10 mouse cellular contexts compared by ENCODE assay signal in genomic region chr11:115234320-115235044, GRCm38 (mm10). TPM values are rescaled to one million over a fixed set of nuclear protein-coding genes. Genes with fewer than 3 reads are reported as not detected.
DNase-seq lines count a peak whose midpoint lies in the region; ATAC-seq and TF ChIP-seq lines count a peak whose summit lies in the region.
"Had no signal": no experiment of that assay in that cellular context is flagged by ENCODE, and none has a peak within 500 bp of the region (broad histone marks: within the 10 kb centered on the region; RNA-seq: fewer than 3 reads in every experiment).

No protein-coding gene starts in this region.

- no peak overlapping the region for H3K4me3 ChIP-seq in kidney, embryonic 16.5 days (ENCODE audit: low read length)
- no peak overlapping the region for H3K4me3 ChIP-seq in midbrain, postnatal 0 days (ENCODE audit: low read depth, low read length)
- no peak overlapping the region for H3K4me3 ChIP-seq in liver, embryonic 12.5 days

- peaks cover 28% of the 10 kb centered on the region for H3K4me1 ChIP-seq in kidney, embryonic 16.5 days (ENCODE audit: insufficient read depth, low read length)
- H3K4me1 ChIP-seq in midbrain, postnatal 0 days (ENCODE audit: insufficient read depth, low read length) = peaks cover 3% of the 10 kb centered on the region; the same call in 1 of the 2 replicates
- peaks cover 38% of the 10 kb centered on the region for H3K4me1 ChIP-seq in liver, embryonic 12.5 days

- TF ChIP-seq CTCF in midbrain, postnatal 0 days (IDR thresholded peaks at IDR 0.05) = no peak

- no peaks in the 10 kb centered on the region for H3K9me3 ChIP-seq in kidney, embryonic 16.5 days (ENCODE audit: low read length)
- no peaks in the 10 kb centered on the region for H3K9me3 ChIP-seq in midbrain, postnatal 0 days (ENCODE audit: low read length)
- no peaks in the 10 kb centered on the region for H3K9me3 ChIP-seq in liver, embryonic 12.5 days (replicated peaks)

- no peak overlapping the region for H3K4me2 ChIP-seq in kidney, embryonic 16.5 days (replicated peaks; ENCODE audit: low read depth, low read length)
- H3K4me2 ChIP-seq in midbrain, postnatal 0 days (ENCODE audit: low read depth, low read length, poor library complexity, severe bottlenecking) = no peak overlapping the region
- no peak overlapping the region for H3K4me2 ChIP-seq in liver, embryonic 12.5 days

- no peak for ATAC-seq in kidney, embryonic 16.5 days (ENCODE audit: low FRiP score, low TSS enrichment)
- no peak for ATAC-seq in midbrain, postnatal 0 days (ENCODE audit: low FRiP score)
- no peak for ATAC-seq in liver, embryonic 12.5 days

- 65% methylated on average over 15 of the region's 15 CpGs for WGBS in kidney, embryonic 16.5 days
- WGBS in midbrain, postnatal 0 days = 71% methylated on average over 15 of the region's 15 CpGs
- 77% methylated on average over 15 of the region's 15 CpGs for WGBS in liver, embryonic 12.5 days (ENCODE audit: insufficient replicate concordance)

- DNase-seq in cerebellum, postnatal 10 days = peak; percentile 75 to 77
- no peak for DNase-seq in cerebellum, adult 8-10 months
- DNase-seq in kidney, postnatal 14 days = peak; percentile 55
- DNase-seq in retina, postnatal 1 day = peak; percentile 59
- DNase-seq in retina, embryonic 14.5 days (ENCODE audit: low spot score) = no peak
- peak; percentile 74 for DNase-seq in midbrain, postnatal 0 days (ENCODE audit: low spot score)
- DNase-seq: liver had no signal

- H3K27ac ChIP-seq in kidney, embryonic 16.5 days (ENCODE audit: low read length) = no peak overlapping the region
- H3K27ac ChIP-seq in midbrain, postnatal 0 days (ENCODE audit: low read depth, low read length) = no peak overlapping the region
- H3K27ac ChIP-seq in liver, embryonic 12.5 days = no peak overlapping the region

- peaks cover 33% of the 10 kb centered on the region for H3K27me3 ChIP-seq in kidney, embryonic 16.5 days (ENCODE audit: insufficient read depth, low read length)
- no peaks in the 10 kb centered on the region for H3K27me3 ChIP-seq in midbrain, postnatal 0 days (ENCODE audit: insufficient read depth, low read length)
- no peaks in the 10 kb centered on the region for H3K27me3 ChIP-seq in liver, embryonic 12.5 days (replicated peaks)

- H3K36me3 ChIP-seq in kidney, embryonic 16.5 days (ENCODE audit: insufficient read depth, low read length) = no peaks in the 10 kb centered on the region
- H3K36me3 ChIP-seq in midbrain, postnatal 0 days (ENCODE audit: insufficient read depth, low read length) = no peaks in the 10 kb centered on the region
- H3K36me3 ChIP-seq in liver, embryonic 12.5 days = no peaks in the 10 kb centered on the region; the same call in 1 of the 2 replicates

- no peak overlapping the region for H3K9ac ChIP-seq in kidney, embryonic 16.5 days (replicated peaks; ENCODE audit: low read length)
- no peak overlapping the region for H3K9ac ChIP-seq in midbrain, postnatal 0 days (replicated peaks; ENCODE audit: low read length, poor library complexity, severe bottlenecking)
- H3K9ac ChIP-seq in liver, embryonic 12.5 days = no peak overlapping the region

RNA-seq across cellular contexts. Expression of gene Grin2c, which starts 32.6 kb away (rescaled TPM):
- not detected in 2 replicates for polyA plus RNA-seq in kidney, embryonic 16.5 days (2015; fragmentation: Nextera tagmentation; extraction: Ambion mirVana)
- 2.9 and 4.1 TPM in 2 replicates for total RNA-seq in midbrain, postnatal 0 days (2014; rRNA removed)
- polyA plus RNA-seq in midbrain, postnatal 0 days (2015; fragmentation: Nextera tagmentation; extraction: Ambion mirVana) = 0.59 and 0.75 TPM in 2 replicates
- polyA plus RNA-seq in liver, embryonic 12.5 days (2016; fragmentation: Nextera tagmentation; extraction: Ambion mirVana) = 0.51 and 0.62 TPM in 2 replicates
- polyA plus RNA-seq: embryonic facial prominence, embryonic 14.5 days had no signal

RNA-seq across cellular contexts. Expression of gene Fdxr, which starts 42.4 kb away (rescaled TPM):
- polyA plus RNA-seq in kidney, embryonic 16.5 days (2015; fragmentation: Nextera tagmentation; extraction: Ambion mirVana) = 20.0 and 23.6 TPM in 2 replicates
- total RNA-seq in midbrain, postnatal 0 days (2014; rRNA removed) = 17.7 and 18.8 TPM in 2 replicates
- polyA plus RNA-seq in midbrain, postnatal 0 days (2015; fragmentation: Nextera tagmentation; extraction: Ambion mirVana) = 14.8 and 16.7 TPM in 2 replicates
- 17.1 and 17.8 TPM in 2 replicates for polyA plus RNA-seq in liver, embryonic 12.5 days (2016; fragmentation: Nextera tagmentation; extraction: Ambion mirVana)

RNA-seq across cellular contexts. Expression of gene Nat9, which starts 46.8 kb away (rescaled TPM):
- polyA plus RNA-seq in kidney, embryonic 16.5 days (2015; fragmentation: Nextera tagmentation; extraction: Ambion mirVana) = 28.0 and 29.7 TPM in 2 replicates
- total RNA-seq in midbrain, postnatal 0 days (2014; rRNA removed) = 13.0 and 19.3 TPM in 2 replicates
- polyA plus RNA-seq in midbrain, postnatal 0 days (2015; fragmentation: Nextera tagmentation; extraction: Ambion mirVana) = 17.5 and 20.1 TPM in 2 replicates
- 12.8 and 12.9 TPM in 2 replicates for polyA plus RNA-seq in liver, embryonic 12.5 days (2016; fragmentation: Nextera tagmentation; extraction: Ambion mirVana)

RNA-seq across cellular contexts. Expression of gene Tmem104, which starts 47.2 kb away (rescaled TPM):
- 11.7 and 13.8 TPM in 2 replicates for polyA plus RNA-seq in kidney, embryonic 16.5 days (2015; fragmentation: Nextera tagmentation; extraction: Ambion mirVana)
- 7.8 and 8.5 TPM in 2 replicates for total RNA-seq in midbrain, postnatal 0 days (2014; rRNA removed)
- 12.2 and 12.9 TPM in 2 replicates for polyA plus RNA-seq in midbrain, postnatal 0 days (2015; fragmentation: Nextera tagmentation; extraction: Ambion mirVana)
- 7.5 and 8.1 TPM in 2 replicates for polyA plus RNA-seq in liver, embryonic 12.5 days (2016; fragmentation: Nextera tagmentation; extraction: Ambion mirVana)

Comparison
In these comparisons a context has a peak if more than half of its experiments do, and no peak if none do; other contexts are left out.
1. DNase-seq: peak in cerebellum, postnatal 10 days (2 of 2), kidney, postnatal 14 days (single experiment), retina, postnatal 1 day (single experiment) and midbrain, postnatal 0 days (single experiment); none in cerebellum, adult 8-10 months (single experiment) and retina, embryonic 14.5 days (single experiment).